Mouse (Mus musculus) erythroblast, embryonic 14.5 days (primary cell): ENCODE results near the gene Btnl10.

Experiments
- GATA1 ChIP-seq: IDR thresholded peaks from 2 replicates; pipeline ENCODE4 v1.6.1; 2012; ENCODE audit warnings: low read length, inconsistent platforms, mixed read lengths
- TAL1 ChIP-seq: IDR thresholded peaks from 3 replicates; pipeline ENCODE4 v1.6.1; 2012; ENCODE audit warnings: low read length, inconsistent platforms, mixed read lengths

GRCm38 (mm10) chr11:58894456-58894855 lies 23.3 kb upstream of the Btnl10 start:
- TF ChIP-seq GATA1 (no peak), TAL1 (no peak)
